Comparison of ENCODE assay signal across 13 mouse cellular contexts in the genomic region with DNA sequence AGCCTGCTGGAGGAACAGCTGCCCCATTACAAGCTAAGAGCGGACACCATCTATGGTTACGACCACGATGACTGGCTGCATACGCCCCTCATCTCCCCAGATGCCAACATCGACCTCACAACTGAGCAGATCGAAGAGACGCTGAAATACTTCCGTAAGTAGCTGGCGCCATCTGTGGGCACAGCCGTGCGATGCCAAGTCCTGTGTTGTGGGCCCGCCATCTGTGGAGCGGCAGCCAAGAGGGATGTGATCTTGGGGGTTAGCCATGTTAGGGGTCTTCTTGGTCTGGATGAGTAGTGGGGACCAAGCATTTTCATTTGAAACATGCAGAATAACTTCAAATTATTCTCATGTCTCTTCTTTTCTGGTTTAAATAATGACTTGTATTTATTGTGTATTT.
DNase-seq lines count a peak whose midpoint lies in the region; ATAC-seq and TF ChIP-seq lines count a peak whose summit lies in the region.
"Had no signal": no experiment of that assay in that cellular context is flagged by ENCODE, and none has a peak within 500 bp of the region (broad histone marks: within the 10 kb centered on the region; RNA-seq: fewer than 3 reads in every experiment).

No protein-coding gene starts in this region.

- no peak overlapping the region for H3K4me3 ChIP-seq in cerebellum, adult 2 months (replicated peaks; ENCODE audit: insufficient read depth, low read depth, low read length)
- H3K4me3 ChIP-seq in layer of hippocampus, adult 2 months = no peak overlapping the region
- H3K4me3 ChIP-seq in testis, adult 2 months (ENCODE audit: control insufficient read depth, low read depth, low read length) = no peak overlapping the region
- H3K4me3 ChIP-seq in stomach, postnatal 0 days (ENCODE audit: low read depth, low read length) = no peak overlapping the region
- H3K4me3 ChIP-seq: heart, embryonic 10.5 days; hindbrain, embryonic 10.5 days; megakaryocyte, embryonic 14.5 days; myocyte had no signal

- DNase-seq in cerebellum, adult 2 months = peak in 1 of 2 experiments; percentile 42
- DNase-seq in cerebellum, adult 8-10 months = no peak
- DNase-seq in layer of hippocampus, adult 2 months (ENCODE audit: low spot score in 2 of 2) = no peak
- no peak for DNase-seq in layer of hippocampus, postnatal 25 days (ENCODE audit: extremely low spot score in 1 of 2, low spot score in 1 of 2)
- no peak for DNase-seq in testis, postnatal 10 days (ENCODE audit: low spot score)
- no peak for DNase-seq in stomach, postnatal 0 days (ENCODE audit: low spot score)
- no peak for DNase-seq in heart, postnatal 4 days

- H3K27me3 ChIP-seq in cerebellum, adult 2 months (ENCODE audit: control insufficient read depth, insufficient read depth, low read length) = no peaks in the 10 kb centered on the region
- no peaks in the 10 kb centered on the region for H3K27me3 ChIP-seq in testis, adult 2 months (ENCODE audit: control insufficient read depth, insufficient read depth, low read length)
- no peaks in the 10 kb centered on the region for H3K27me3 ChIP-seq in stomach, postnatal 0 days (ENCODE audit: control insufficient read depth, insufficient read depth, low read length)

- no peak for TF ChIP-seq EP300 in stomach, postnatal 0 days (optimal IDR thresholded peaks at IDR 0.05)

- H3K4me2 ChIP-seq in stomach, postnatal 0 days (replicated peaks; ENCODE audit: low read depth) = no peak overlapping the region

- ATAC-seq in stomach, postnatal 0 days (ENCODE audit: low FRiP score, low TSS enrichment) = no peak

- no peaks in the 10 kb centered on the region for H3K36me3 ChIP-seq in testis, adult 2 months (ENCODE audit: control insufficient read depth, insufficient read depth, low read length)
- 0 out of 2 replicates have a peak, but pooled peaks cover 4% of the 10 kb centered on the region for H3K36me3 ChIP-seq in stomach, postnatal 0 days (ENCODE audit: control insufficient read depth, insufficient read depth, low read length)

- H3K9ac ChIP-seq in stomach, postnatal 0 days (ENCODE audit: low read length) = no peak overlapping the region

- no peak overlapping the region for H3K27ac ChIP-seq in cerebellum, adult 2 months (ENCODE audit: insufficient read depth, low read length)
- H3K27ac ChIP-seq in layer of hippocampus, adult 2 months = peak overlapping the region; percentile 63
- no peak overlapping the region for H3K27ac ChIP-seq in testis, adult 2 months (ENCODE audit: control insufficient read depth, insufficient read depth, low read depth, low read length)
- H3K27ac ChIP-seq in stomach, postnatal 0 days (replicated peaks) = no peak overlapping the region
- H3K27ac ChIP-seq: heart, embryonic 10.5 days; hindbrain, embryonic 10.5 days had no signal

- WGBS in cerebellum, adult 2 months = 24% methylated on average over 13 of the region's 13 CpGs
- 92% methylated on average over 13 of the region's 13 CpGs for WGBS in stomach, postnatal 0 days

- peaks cover 30% of the 10 kb centered on the region for H3K4me1 ChIP-seq in cerebellum, adult 2 months (ENCODE audit: control insufficient read depth, insufficient read depth, low read length)
- H3K4me1 ChIP-seq in testis, adult 2 months (ENCODE audit: control insufficient read depth, insufficient read depth, low read length) = no peaks in the 10 kb centered on the region; the same call in 1 of the 2 replicates
- peaks cover 2% of the 10 kb centered on the region; the same call in 1 of the 2 replicates for H3K4me1 ChIP-seq in stomach, postnatal 0 days (replicated peaks; ENCODE audit: control insufficient read depth, insufficient read depth)

- TF ChIP-seq POLR2A in cerebellum, adult 2 months (IDR thresholded peaks at IDR 0.05; ENCODE audit: borderline replicate concordance, insufficient read depth, low read length) = no peak
- no peak for TF ChIP-seq POLR2A in testis, adult 2 months (IDR thresholded peaks at IDR 0.05; ENCODE audit: control insufficient read depth, low read depth, low read length)

- TF ChIP-seq CTCF in cerebellum, adult 2 months (IDR thresholded peaks at IDR 0.05; ENCODE audit: borderline replicate concordance, insufficient read depth, low read depth, low read length) = 0 out of 2 replicates have a peak, but pooled peaks have one; percentile 29
- no peak for TF ChIP-seq CTCF in layer of hippocampus, adult 2 months (conservative IDR thresholded peaks at IDR 0.05)
- TF ChIP-seq CTCF in testis, adult 2 months (IDR thresholded peaks at IDR 0.05; ENCODE audit: control insufficient read depth, insufficient read depth, insufficient replicate concordance, low read depth, low read length) = 0 out of 2 replicates have a peak, but pooled peaks have one; percentile 3
- peak; percentile 33 for TF ChIP-seq CTCF in stomach, postnatal 0 days (IDR thresholded peaks at IDR 0.05; ENCODE audit: low read depth)

- H3K9me3 ChIP-seq in stomach, postnatal 0 days (ENCODE audit: control insufficient read depth, low read length) = no peaks in the 10 kb centered on the region
- H3K9me3 ChIP-seq: G1E; heart, embryonic 10.5 days had no signal
